Mouse (Mus musculus): Measurements from ENCODE around the gene Cdh18. TPM values are rescaled to one million over a fixed set of nuclear protein-coding genes. Genes with fewer than 3 reads are reported as not detected.
"Not testable (repeated sequence)": the region's sequence is repeated elsewhere in the genome, so short reads cannot be mapped to it uniquely, and the experiment has no call there.

The Cdh18 gene
- polyA plus RNA-seq, 1 experiment, result not detected

DNA sequence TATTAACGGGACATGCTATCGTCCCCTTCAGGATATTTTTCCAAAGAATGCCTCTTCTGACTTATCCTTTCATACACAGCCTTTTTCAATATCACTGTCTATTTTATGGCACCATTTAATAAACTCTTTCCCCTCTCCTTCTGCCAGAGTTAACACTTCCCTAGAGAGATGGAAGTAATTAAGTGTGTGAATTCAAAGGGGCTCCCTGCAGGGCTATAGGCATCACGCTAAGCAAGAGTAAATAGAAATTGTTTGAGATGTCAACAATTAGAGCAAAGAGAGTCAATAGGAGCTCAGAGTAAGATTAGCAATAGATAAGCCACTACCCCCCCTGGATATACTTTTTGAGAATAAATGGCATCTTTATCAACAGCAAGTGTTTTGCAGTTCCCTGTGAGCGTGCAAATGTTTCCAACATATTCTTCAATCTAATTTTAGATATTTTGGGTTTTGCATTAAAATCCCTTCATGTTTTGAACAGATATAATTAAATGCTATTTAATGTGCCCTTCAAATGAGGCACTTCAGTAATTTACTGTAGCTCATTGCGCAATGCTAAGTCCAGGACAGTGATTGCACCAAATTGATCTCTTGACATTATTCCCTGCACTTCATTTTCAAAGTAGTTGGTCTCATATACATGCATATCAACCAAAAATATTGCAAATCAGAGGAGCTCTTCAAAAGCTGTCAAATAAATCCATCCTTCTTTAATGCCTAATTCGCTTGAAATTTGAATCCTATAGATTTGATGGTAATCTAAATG is 586.3 kb downstream of the Cdh18 start:
- no peak for TF ChIP-seq GATA1 (IDR thresholded peaks at IDR 0.05; ENCODE audit: borderline replicate concordance, low read length)
- no peak for TF ChIP-seq FLI1 (IDR thresholded peaks at IDR 0.05; ENCODE audit: low read length)
- Histone ChIP-seq H3K9me3 (0 out of 2 replicates have a peak, but pooled peaks cover 2% of the 10 kb centered on the region), H3K36me3 (replicated peaks; ENCODE audit: low read length) (no peaks in the 10 kb centered on the region), H3K4me3 (replicated peaks) (no peak overlapping the region), H3K4me1 (no peaks in the 10 kb centered on the region), H3K27me3 (replicated peaks) (no peaks in the 10 kb centered on the region)

DNA sequence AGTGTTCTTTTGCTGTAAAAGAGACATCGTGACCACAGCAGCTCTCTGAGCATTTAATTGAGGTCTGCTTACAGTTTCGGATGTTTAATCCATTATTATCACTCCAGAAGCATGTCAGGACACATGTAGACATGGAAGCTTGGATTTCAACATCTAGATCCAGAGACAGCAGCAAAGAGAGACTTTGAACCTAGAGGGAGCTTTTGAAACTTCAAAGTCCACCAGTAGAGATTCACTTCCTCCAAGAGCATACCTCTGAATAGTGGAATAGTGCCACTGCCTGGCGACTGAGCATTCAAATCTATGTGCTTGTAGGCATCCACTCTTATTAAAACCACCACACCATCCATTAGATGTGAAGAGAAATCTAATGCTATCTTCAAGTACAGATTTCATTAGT is 588.1 kb downstream of the Cdh18 start:
- Histone ChIP-seq H3K27me3 (replicated peaks) (no peaks in the 10 kb centered on the region), H3K4me3 (replicated peaks) (no peak overlapping the region), H3K4me1 (no peaks in the 10 kb centered on the region), H3K36me3 (replicated peaks; ENCODE audit: low read length) (no peaks in the 10 kb centered on the region), H3K9me3 (no peaks in the 10 kb centered on the region)
- TF ChIP-seq FLI1 (IDR thresholded peaks at IDR 0.05; ENCODE audit: low read length) (no peak), GATA1 (IDR thresholded peaks at IDR 0.05; ENCODE audit: borderline replicate concordance, low read length) (no peak)

DNA sequence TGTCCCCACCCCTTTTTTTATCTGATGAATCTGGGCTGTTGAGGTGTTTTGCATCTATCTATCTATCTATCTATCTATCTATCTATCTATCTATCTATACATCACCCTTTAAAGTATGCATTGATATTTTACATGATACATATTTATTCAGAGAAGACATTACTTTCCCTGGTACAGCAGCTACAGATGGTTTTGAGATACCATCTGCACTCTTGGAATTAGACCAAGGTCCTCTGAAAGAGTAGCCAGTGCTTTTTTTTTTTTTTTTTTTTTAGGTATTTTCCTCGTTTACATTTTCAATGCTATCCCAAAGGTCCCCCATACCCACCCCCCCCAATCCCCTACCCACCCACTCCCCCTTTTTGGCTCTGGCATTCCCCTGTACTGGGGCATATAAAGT is 594.1 kb downstream of the Cdh18 start:
- H3K9me3 ChIP-seq; H3K4me1 ChIP-seq; H3K36me3 ChIP-seq (replicated peaks; ENCODE audit: low read length); H3K4me3 ChIP-seq (replicated peaks); H3K27me3 ChIP-seq (replicated peaks): not testable (repeated sequence)

DNA sequence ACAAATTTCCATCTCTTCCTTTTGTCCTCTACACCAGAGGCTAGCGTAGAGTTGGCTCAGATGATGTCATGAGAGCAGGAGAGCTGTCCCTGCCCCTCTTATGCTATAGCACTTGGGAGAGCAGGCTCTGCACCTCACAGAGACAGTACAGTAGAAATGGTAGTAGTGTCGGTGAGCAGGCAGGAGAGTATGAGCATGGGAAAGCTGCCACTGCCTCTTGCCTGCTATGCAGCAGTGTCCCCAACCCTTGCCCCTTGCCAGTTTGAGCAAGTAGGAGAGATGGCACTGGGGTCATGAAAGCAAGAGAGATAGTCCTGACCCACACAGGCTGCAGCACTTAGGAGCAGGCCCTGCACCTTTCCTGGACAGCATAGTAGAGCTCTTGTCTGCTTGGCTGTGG is 607.1 kb downstream of the Cdh18 start:
- TF ChIP-seq FLI1 (IDR thresholded peaks at IDR 0.05; ENCODE audit: low read length), result no peak
- no peak for TF ChIP-seq GATA1 (IDR thresholded peaks at IDR 0.05; ENCODE audit: borderline replicate concordance, low read length)
- Histone ChIP-seq H3K36me3 (replicated peaks; ENCODE audit: low read length) (no peaks in the 10 kb centered on the region), H3K4me1 (no peaks in the 10 kb centered on the region), H3K4me3 (replicated peaks) (peak overlapping the region; percentile 28), H3K9me3 (no peaks in the 10 kb centered on the region; the same call in 1 of the 2 replicates), H3K27me3 (replicated peaks) (no peaks in the 10 kb centered on the region)

DNA sequence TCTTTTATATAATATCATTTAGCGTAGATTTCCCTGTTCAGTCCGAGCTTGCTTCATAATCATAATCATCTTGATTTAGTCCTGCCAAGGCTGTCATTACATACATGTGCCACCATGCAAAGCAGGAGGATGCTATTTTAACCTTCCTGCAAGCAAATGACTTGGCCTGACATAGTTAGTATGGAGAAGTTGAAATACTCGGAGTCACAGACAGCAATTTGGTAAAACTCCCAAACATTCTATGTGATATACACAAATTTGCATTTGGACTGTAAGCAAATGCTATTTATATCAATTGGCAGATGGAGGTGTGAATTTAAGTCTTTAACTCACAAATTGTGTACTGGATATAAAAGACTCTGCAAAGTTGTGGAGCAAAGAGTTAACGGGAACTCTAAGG is 616.0 kb downstream of the Cdh18 start:
- Histone ChIP-seq H3K4me1 (no peaks in the 10 kb centered on the region), H3K36me3 (replicated peaks; ENCODE audit: low read length) (no peaks in the 10 kb centered on the region), H3K27me3 (replicated peaks) (no peaks in the 10 kb centered on the region), H3K9me3 (no peaks in the 10 kb centered on the region), H3K4me3 (replicated peaks) (no peak overlapping the region)
- TF ChIP-seq FLI1 (IDR thresholded peaks at IDR 0.05; ENCODE audit: low read length), result no peak

DNA sequence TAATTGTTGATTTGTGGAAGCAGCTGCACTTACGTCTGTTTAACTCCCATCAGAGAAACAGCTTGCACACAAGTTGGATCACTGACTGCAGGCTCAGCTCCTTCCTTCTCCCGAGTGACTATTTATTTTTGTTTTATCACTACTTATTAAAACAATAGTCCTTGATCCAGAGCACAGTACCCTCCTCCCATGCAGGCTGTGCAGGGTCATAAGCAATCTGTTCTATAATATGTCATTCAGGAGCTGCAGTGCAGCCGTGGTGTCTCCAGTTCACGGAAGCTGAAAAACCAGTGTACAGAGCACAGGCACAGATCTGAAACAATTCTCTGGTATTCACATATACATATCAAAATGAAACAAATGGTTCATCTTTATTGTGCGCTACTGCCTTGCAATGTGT is 625.8 kb downstream of the Cdh18 start:
- H3K36me3 ChIP-seq (replicated peaks; ENCODE audit: low read length), result no peaks in the 10 kb centered on the region
- 0 out of 2 replicates have a peak, but pooled peaks cover 4% of the 10 kb centered on the region for H3K9me3 ChIP-seq
- H3K4me3 ChIP-seq (replicated peaks), result no peak overlapping the region
- no peaks in the 10 kb centered on the region for H3K27me3 ChIP-seq (replicated peaks)
- TF ChIP-seq GATA1 (IDR thresholded peaks at IDR 0.05; ENCODE audit: borderline replicate concordance, low read length), result no peak
- TF ChIP-seq FLI1 (IDR thresholded peaks at IDR 0.05; ENCODE audit: low read length), result no peak
- no peaks in the 10 kb centered on the region for H3K4me1 ChIP-seq

DNA sequence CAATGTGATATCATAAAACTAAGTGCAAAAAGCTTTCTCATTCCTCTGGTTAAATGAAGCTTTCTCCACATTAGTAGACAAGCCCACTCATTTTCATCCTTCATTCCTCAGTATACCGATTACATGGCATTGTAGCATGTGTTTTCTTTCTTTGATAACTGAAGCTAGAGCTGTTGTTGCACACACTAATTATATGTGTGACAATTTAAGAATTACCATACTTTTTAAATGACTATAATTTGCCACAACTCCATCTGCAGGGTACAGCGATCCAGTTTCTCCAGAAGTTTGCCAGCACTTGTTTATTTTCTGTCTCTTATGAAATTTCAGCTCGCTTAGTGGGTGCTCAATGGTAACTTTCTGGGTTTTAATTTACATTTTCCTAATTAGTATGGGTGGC is 663.2 kb downstream of the Cdh18 start:
- TF ChIP-seq FLI1 (IDR thresholded peaks at IDR 0.05; ENCODE audit: low read length) (no peak), GATA1 (IDR thresholded peaks at IDR 0.05; ENCODE audit: borderline replicate concordance, low read length) (no peak)
- no peaks in the 10 kb centered on the region for H3K9me3 ChIP-seq
- H3K4me3 ChIP-seq (replicated peaks), result no peak overlapping the region
- no peaks in the 10 kb centered on the region for H3K4me1 ChIP-seq
- no peaks in the 10 kb centered on the region for H3K36me3 ChIP-seq (replicated peaks; ENCODE audit: low read length)
- no peaks in the 10 kb centered on the region for H3K27me3 ChIP-seq (replicated peaks)

DNA sequence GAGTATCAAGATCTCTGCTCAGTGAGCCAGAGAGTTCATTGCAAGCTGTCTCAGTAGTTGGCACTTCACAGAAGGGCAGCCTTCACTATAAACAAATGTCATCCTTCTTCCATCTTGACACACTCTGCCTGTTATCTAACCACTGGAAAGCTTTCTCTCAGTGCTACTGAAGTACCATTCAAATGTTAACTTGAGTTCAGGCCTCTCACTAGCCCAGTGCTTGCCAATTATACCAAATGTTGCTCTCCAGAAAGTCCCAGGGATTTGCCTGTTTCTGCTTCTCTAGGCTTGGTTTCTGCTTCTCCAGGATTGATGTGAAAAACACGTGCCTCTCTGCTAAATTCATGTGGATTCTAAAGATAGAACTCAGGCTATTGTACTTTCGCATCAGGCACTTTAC is 681.8 kb downstream of the Cdh18 start:
- Histone ChIP-seq H3K9me3 (no peaks in the 10 kb centered on the region), H3K36me3 (replicated peaks; ENCODE audit: low read length) (no peaks in the 10 kb centered on the region), H3K4me1 (no peaks in the 10 kb centered on the region), H3K4me3 (replicated peaks) (no peak overlapping the region), H3K27me3 (replicated peaks) (no peaks in the 10 kb centered on the region)
- TF ChIP-seq FLI1 (IDR thresholded peaks at IDR 0.05; ENCODE audit: low read length) (no peak), GATA1 (IDR thresholded peaks at IDR 0.05; ENCODE audit: borderline replicate concordance, low read length) (no peak)

DNA sequence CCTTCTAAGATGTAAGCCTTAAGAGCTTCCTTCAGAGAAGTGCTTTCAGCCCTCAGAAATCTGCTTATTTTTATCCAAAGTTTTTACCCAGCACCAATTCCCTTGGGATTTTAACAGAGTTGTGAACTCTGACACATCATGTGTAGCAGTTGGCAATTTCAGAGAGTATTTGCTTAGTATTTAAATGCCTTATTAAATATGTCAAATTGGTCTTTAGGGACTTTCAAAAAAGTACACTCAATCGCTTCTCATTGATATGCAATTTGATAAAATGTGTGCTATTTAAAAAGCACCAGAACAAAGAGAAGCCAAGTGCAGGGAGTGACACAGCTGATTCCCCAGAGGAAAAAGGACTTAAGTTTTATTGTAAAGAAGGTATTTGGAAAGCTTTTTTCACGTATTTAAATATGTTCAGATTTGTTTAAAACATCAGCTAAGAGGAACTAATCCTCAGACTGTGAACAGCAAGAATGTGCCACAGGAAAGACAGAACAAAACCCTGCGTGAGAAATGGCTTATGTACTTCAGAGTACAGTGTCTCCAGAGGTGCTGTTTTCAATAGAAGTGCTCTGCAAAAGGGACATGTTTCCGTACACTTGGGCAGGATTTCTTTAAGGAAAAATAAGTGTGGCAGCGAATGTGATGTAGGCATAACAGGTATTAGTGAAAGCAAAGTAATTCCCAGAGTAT is 709.1 kb downstream of the Cdh18 start:
- no peaks in the 10 kb centered on the region for H3K4me1 ChIP-seq
- TF ChIP-seq FLI1 (IDR thresholded peaks at IDR 0.05; ENCODE audit: low read length) (no peak), GATA1 (IDR thresholded peaks at IDR 0.05; ENCODE audit: borderline replicate concordance, low read length) (no peak)
- H3K27me3 ChIP-seq (replicated peaks), result no peaks in the 10 kb centered on the region
- H3K9me3 ChIP-seq, result no peaks in the 10 kb centered on the region
- no peaks in the 10 kb centered on the region for H3K36me3 ChIP-seq (replicated peaks; ENCODE audit: low read length)
- H3K4me3 ChIP-seq (replicated peaks), result no peak overlapping the region

DNA sequence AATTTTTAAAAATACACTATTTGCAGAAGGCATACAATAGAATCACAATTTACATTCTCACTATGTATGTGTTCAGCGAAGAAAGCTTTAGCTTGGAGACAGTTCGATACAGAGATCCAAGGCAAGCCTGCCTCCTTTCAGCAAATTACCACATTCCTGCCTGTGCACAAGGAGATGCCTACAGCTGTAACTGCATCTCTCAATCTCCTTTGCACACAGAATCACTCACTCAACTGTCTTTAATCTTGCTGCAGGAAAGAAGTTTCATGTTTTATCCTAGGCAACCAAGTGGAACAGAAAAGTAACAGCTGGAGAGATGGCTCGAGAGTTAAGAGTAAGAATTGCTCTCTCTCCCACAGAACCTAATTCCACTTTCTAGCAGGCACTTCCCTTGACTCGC is 729.6 kb downstream of the Cdh18 start:
- TF ChIP-seq GATA1 (IDR thresholded peaks at IDR 0.05; ENCODE audit: borderline replicate concordance, low read length) (no peak), FLI1 (IDR thresholded peaks at IDR 0.05; ENCODE audit: low read length) (no peak)
- H3K36me3 ChIP-seq (replicated peaks; ENCODE audit: low read length), result no peaks in the 10 kb centered on the region
- H3K9me3 ChIP-seq, result no peaks in the 10 kb centered on the region
- no peaks in the 10 kb centered on the region for H3K27me3 ChIP-seq (replicated peaks)
- no peaks in the 10 kb centered on the region for H3K4me1 ChIP-seq
- H3K4me3 ChIP-seq (replicated peaks), result no peak overlapping the region

Data from megakaryocyte, embryonic 14.5 days (primary cell).